Mouse (Mus musculus) forebrain, embryonic 14.5 days (tissue): ENCODE measurements at regions not wholly inside any gene's neighbourhood (a gene's known extent, or its start where the extent isn't known, plus 50 kb on each side); places are given as distances from the start of the nearest gene placed in this dataset.

ENCODE experiments used
- ATAC-seq: fragments of 200-750 bp; cut with Nextera tagmentation; 2 replicates; pipeline ENCODE4 v1.8.0; 2017; ENCODE audit warnings: mild to moderate bottlenecking, moderate library complexity
- DNase-seq: peaks from one replicate; pipeline ENCODE4 v3.0.0-alpha.2; 2015; ENCODE audit warnings: low spot score
- H3K27ac ChIP-seq: fragments of 300-500 bp; sonication (generic); 2 replicates; pipeline ENCODE4 v1.5.1; 2014; ENCODE audit warnings: low read depth, mild to moderate bottlenecking, control low read depth, low read length, moderate library complexity
- H3K27me3 ChIP-seq: fragments of 300-500 bp; sonication (generic); replicated peaks from 2 replicates; pipeline ENCODE4 v1.6.1; 2014; ENCODE audit warnings: low read length, control low read depth, mixed read lengths; ENCODE audit not compliant: control insufficient read depth, insufficient read depth
- H3K36me3 ChIP-seq: fragments of 300-500 bp; sonication (generic); 2 replicates; pipeline ENCODE4 v1.6.1; 2014; ENCODE audit warnings: low read length, control low read depth; ENCODE audit not compliant: control insufficient read depth, insufficient read depth
- H3K4me1 ChIP-seq: fragments of 300-500 bp; sonication (generic); 2 replicates; pipeline ENCODE4 v1.6.1; 2014; ENCODE audit warnings: antibody characterized with exemption, low read length, control low read depth; ENCODE audit not compliant: control insufficient read depth, insufficient read depth
- H3K4me2 ChIP-seq: fragments of 300-500 bp; sonication (generic); 2 replicates; pipeline ENCODE4 v1.6.1; 2014; ENCODE audit warnings: mild to moderate bottlenecking, control low read depth, low read length
- H3K4me3 ChIP-seq: fragments of 300-500 bp; sonication (generic); 2 replicates; pipeline ENCODE4 v1.5.1; 2014; ENCODE audit warnings: low read depth, low read length, control low read depth
- H3K9ac ChIP-seq: fragments of 300-500 bp; sonication (generic); 2 replicates; pipeline ENCODE4 v1.6.1; 2014; ENCODE audit warnings: mild to moderate bottlenecking, low read length, control low read depth, moderate library complexity
- H3K9me3 ChIP-seq: fragments of 300-500 bp; sonication (generic); replicated peaks from 2 replicates; pipeline ENCODE4 v1.6.1; 2016; ENCODE audit warnings: low read length, control low read depth, mixed read lengths; ENCODE audit not compliant: control insufficient read depth
- WGBS: fragments of 180-500 bp; shearing (Covaris S2); extraction: QIAGEN DNeasy Blood & Tissue Kit; methylation state at CpG from one replicate; pipeline ENCODE4 v1.1.7; 2014; 5-methylcytosine and 5-hydroxymethylcytosine counted together

- Histone ChIP-seq H3K9me3 (no peaks in the 10 kb centered on the region), H3K36me3 (no peaks in the 10 kb centered on the region), H3K9ac (no peak overlapping the region), H3K27me3 (no peaks in the 10 kb centered on the region), H3K4me3 (no peak overlapping the region), H3K27ac (peak overlapping the region; percentile 68; the same call in 1 of the 2 replicates), H3K4me2 (no peak overlapping the region), H3K4me1 (peaks cover 6% of the 10 kb centered on the region; the same call in 1 of the 2 replicates)
- DNase-seq (peak; percentile 59), ATAC-seq (peak; percentile 48)
- whole genome bisulfite sequencing: 54% methylated on average over 13 of the region's 13 CpGs
Measured at GRCm38 (mm10) chr1:64305427-64306213, 183.5 kb upstream of the Klf7 start.

- Histone ChIP-seq H3K4me2 (peak overlapping the region; percentile 8), H3K4me3 (0 out of 2 replicates have a peak overlapping the region, but pooled peaks have one; percentile 2), H3K9me3 (no peaks in the 10 kb centered on the region), H3K27ac (no peak overlapping the region), H3K36me3 (no peaks in the 10 kb centered on the region), H3K9ac (peak overlapping the region; percentile 37; the same call in 1 of the 2 replicates), H3K27me3 (no peaks in the 10 kb centered on the region), H3K4me1 (peaks cover 6% of the 10 kb centered on the region; the same call in 1 of the 2 replicates)
- WGBS: 9% methylated on average over 8 of the region's 10 CpGs
- ATAC-seq: 0 out of 2 replicates have a peak, but pooled peaks have one; percentile 32
- peak; percentile 59 for DNase-seq
Measured at GRCm38 (mm10) chr1:64302833-64303358, 180.8 kb upstream of the Klf7 start.

- 69% methylated on average over 6 of the region's 6 CpGs for WGBS
- H3K4me3 ChIP-seq: no peak overlapping the region
- H3K27me3 ChIP-seq: no peaks in the 10 kb centered on the region
- H3K9ac ChIP-seq: no peak overlapping the region
- no peak overlapping the region for H3K4me2 ChIP-seq
- H3K4me1 ChIP-seq: peaks cover 6% of the 10 kb centered on the region; the same call in 1 of the 2 replicates
- no peak for DNase-seq
- ATAC-seq: no peak
- no peaks in the 10 kb centered on the region for H3K36me3 ChIP-seq
- H3K27ac ChIP-seq: no peak overlapping the region
- H3K9me3 ChIP-seq: no peaks in the 10 kb centered on the region
Measured at GRCm38 (mm10) chr1:64301530-64302061, 179.5 kb upstream of the Klf7 start.

GRCm38 (mm10) chr1:64300951-64301529, 179.0 kb upstream of the Klf7 start:
- H3K9ac ChIP-seq: no peak overlapping the region
- no peak overlapping the region for H3K4me2 ChIP-seq
- H3K27me3 ChIP-seq: no peaks in the 10 kb centered on the region
- no peak overlapping the region for H3K27ac ChIP-seq
- peaks cover 6% of the 10 kb centered on the region; the same call in 1 of the 2 replicates for H3K4me1 ChIP-seq
- no peaks in the 10 kb centered on the region for H3K9me3 ChIP-seq
- H3K36me3 ChIP-seq: no peaks in the 10 kb centered on the region
- DNase-seq (no peak), ATAC-seq (no peak)
- H3K4me3 ChIP-seq: no peak overlapping the region
- WGBS: 87% methylated on average over 8 of the region's 8 CpGs

- Histone ChIP-seq H3K9ac (no peak overlapping the region), H3K4me1 (peaks cover 3% of the 10 kb centered on the region), H3K4me3 (no peak overlapping the region), H3K27me3 (no peaks in the 10 kb centered on the region), H3K27ac (no peak overlapping the region), H3K4me2 (no peak overlapping the region), H3K9me3 (no peaks in the 10 kb centered on the region), H3K36me3 (no peaks in the 10 kb centered on the region)
- 16% methylated on average over 2 of the region's 2 CpGs for WGBS
- DNase-seq: no peak
- ATAC-seq: no peak
Measured at GRCm38 (mm10) chr1:64298950-64299349, 176.9 kb upstream of the Klf7 start.

- H3K9ac ChIP-seq: no peak overlapping the region
- DNase-seq (no peak), ATAC-seq (no peak)
- no peak overlapping the region for H3K27ac ChIP-seq
- H3K4me3 ChIP-seq: no peak overlapping the region
- H3K4me2 ChIP-seq: no peak overlapping the region
- 91% methylated on average over 14 of the region's 14 CpGs for WGBS
- H3K27me3 ChIP-seq: no peaks in the 10 kb centered on the region
- peaks cover 2% of the 10 kb centered on the region for H3K4me1 ChIP-seq
- H3K9me3 ChIP-seq: no peaks in the 10 kb centered on the region
- no peaks in the 10 kb centered on the region for H3K36me3 ChIP-seq
Measured at GRCm38 (mm10) chr1:64298188-64298587, 176.1 kb upstream of the Klf7 start.

GRCm38 (mm10) chr1:64297343-64297742, 175.3 kb upstream of the Klf7 start:
- 88% methylated on average over 5 of the region's 5 CpGs for WGBS
- H3K27ac ChIP-seq: no peak overlapping the region
- no peaks in the 10 kb centered on the region for H3K36me3 ChIP-seq
- no peaks in the 10 kb centered on the region; the same call in 1 of the 2 replicates for H3K4me1 ChIP-seq
- H3K27me3 ChIP-seq: no peaks in the 10 kb centered on the region
- H3K9ac ChIP-seq: no peak overlapping the region
- no peak overlapping the region for H3K4me3 ChIP-seq
- DNase-seq (no peak), ATAC-seq (no peak)
- H3K9me3 ChIP-seq: no peaks in the 10 kb centered on the region
- no peak overlapping the region for H3K4me2 ChIP-seq

- Histone ChIP-seq H3K36me3 (no peaks in the 10 kb centered on the region), H3K27ac (no peak overlapping the region)
Measured at GRCm38 (mm10) chr1:64295512-64295945, 173.4 kb upstream of the Klf7 start.

More at GRCm38 (mm10) chr1:64295512-64295945, 173.4 kb upstream of the Klf7 start:
- DNase-seq (no peak), ATAC-seq (no peak)
- Histone ChIP-seq H3K9me3 (no peaks in the 10 kb centered on the region), H3K4me2 (no peak overlapping the region), H3K4me1 (no peaks in the 10 kb centered on the region; the same call in 1 of the 2 replicates), H3K27me3 (no peaks in the 10 kb centered on the region), H3K4me3 (no peak overlapping the region), H3K9ac (no peak overlapping the region)
- 25% methylated on average over 6 of the region's 6 CpGs for WGBS
